In genomic region chr2:115757685-115758084, GRCm38 (mm10) we compare ENCODE assay signal across 15 mouse cellular contexts.
DNase-seq lines count a peak whose midpoint lies in the region; ATAC-seq and TF ChIP-seq lines count a peak whose summit lies in the region.
"Had no signal": no experiment of that assay in that cellular context is flagged by ENCODE, and none has a peak within 500 bp of the region (broad histone marks: within the 10 kb centered on the region; RNA-seq: fewer than 3 reads in every experiment).

No protein-coding gene starts in this region.

- H3K4me1 ChIP-seq in kidney, adult 2 months (ENCODE audit: control insufficient read depth, insufficient read depth, low read length), result peaks cover 16% of the 10 kb centered on the region
- peaks cover 2% of the 10 kb centered on the region; the same call in 1 of the 2 replicates for H3K4me1 ChIP-seq in heart, adult 2 months (ENCODE audit: control insufficient read depth, insufficient read depth, low read length)
- peaks cover 2% of the 10 kb centered on the region for H3K4me1 ChIP-seq in heart, embryonic 15.5 days (replicated peaks)
- peaks cover 17% of the 10 kb centered on the region for H3K4me1 ChIP-seq in embryonic facial prominence, embryonic 10.5 days

- peak overlapping the region; percentile 2; the same call in 1 of the 2 replicates for H3K4me2 ChIP-seq in heart, embryonic 15.5 days
- H3K4me2 ChIP-seq: neural tube, embryonic 12.5 days had no signal

- no peak for TF ChIP-seq POLR2A in kidney, adult 2 months (IDR thresholded peaks at IDR 0.05; ENCODE audit: low read depth, low read length)
- no peak for TF ChIP-seq POLR2A in heart, adult 2 months (IDR thresholded peaks at IDR 0.05; ENCODE audit: insufficient read depth, low read depth, low read length)

- no peaks in the 10 kb centered on the region for H3K36me3 ChIP-seq in kidney, adult 2 months (ENCODE audit: control insufficient read depth, insufficient read depth, low read length)
- no peaks in the 10 kb centered on the region for H3K36me3 ChIP-seq in heart, adult 2 months (ENCODE audit: control insufficient read depth, insufficient read depth, low read length)
- no peaks in the 10 kb centered on the region for H3K36me3 ChIP-seq in heart, embryonic 15.5 days
- no peaks in the 10 kb centered on the region for H3K36me3 ChIP-seq in embryonic facial prominence, embryonic 10.5 days (replicated peaks)
- H3K36me3 ChIP-seq: liver, embryonic 15.5 days; neural tube, embryonic 12.5 days had no signal

- no peak for TF ChIP-seq EP300 in heart, adult 2 months (IDR thresholded peaks at IDR 0.05; ENCODE audit: insufficient read depth, low read depth, low read length)

- peak; percentile 72; the same call in 1 of the 2 replicates for ATAC-seq in heart, embryonic 15.5 days (replicated peaks; ENCODE audit: insufficient number of reproducible peaks, insufficient read depth, low FRiP score, low read depth)
- no peak for ATAC-seq in granulocyte monocyte progenitor cell, adult 5-6 weeks (replicated peaks; ENCODE audit: poor library complexity, severe bottlenecking)

- no peaks in the 10 kb centered on the region for H3K79me2 ChIP-seq in heart, adult 2 months (replicated peaks; ENCODE audit: control insufficient read depth, insufficient read depth, low read length)

- no peak overlapping the region for H3K4me3 ChIP-seq in kidney, adult 2 months (ENCODE audit: insufficient read depth, low read depth, low read length)
- no peak overlapping the region for H3K4me3 ChIP-seq in heart, adult 2 months
- H3K4me3 ChIP-seq in heart, embryonic 15.5 days, result no peak overlapping the region
- no peak overlapping the region for H3K4me3 ChIP-seq in embryonic facial prominence, embryonic 10.5 days
- H3K4me3 ChIP-seq: erythroblast, embryonic 14.5 days; liver, embryonic 15.5 days; neural tube, embryonic 12.5 days had no signal

- intact Hi-C loops in heart, adult 2 months (cut with DNase I), result no loop called here

- DNase-seq in kidney, adult 2 months, result peak; percentile 71
- no peak for DNase-seq in kidney, adult 11 months
- DNase-seq in heart, adult 2 months, result peak in 1 of 2 experiments; percentile 29
- DNase-seq in kidney, postnatal 36 days, result peak; percentile 48 to 60
- DNase-seq in embryonic facial prominence, embryonic 10.5 days (ENCODE audit: low spot score), result no peak
- DNase-seq: adrenal gland, adult 2 months; B cell, adult 2 months; cerebellum, adult 2 months; embryo, embryonic 11 days; layer of hippocampus, adult 9-11 months had no signal

- H3K9me3 ChIP-seq in heart, embryonic 15.5 days (replicated peaks), result no peaks in the 10 kb centered on the region
- H3K9me3 ChIP-seq in embryonic facial prominence, embryonic 10.5 days, result no peaks in the 10 kb centered on the region
- H3K9me3 ChIP-seq: liver, embryonic 15.5 days; neural tube, embryonic 12.5 days had no signal

- no peaks in the 10 kb centered on the region for H3K27me3 ChIP-seq in kidney, adult 2 months (replicated peaks; ENCODE audit: control insufficient read depth, insufficient read depth, low read length)
- no peaks in the 10 kb centered on the region for H3K27me3 ChIP-seq in heart, adult 2 months (ENCODE audit: control insufficient read depth, insufficient read depth, low read length)
- H3K27me3 ChIP-seq in heart, embryonic 15.5 days, result no peaks in the 10 kb centered on the region
- peaks cover 11% of the 10 kb centered on the region; the same call in 1 of the 2 replicates for H3K27me3 ChIP-seq in embryonic facial prominence, embryonic 10.5 days (replicated peaks; ENCODE audit: low read depth, poor library complexity, severe bottlenecking)
- H3K27me3 ChIP-seq: liver, embryonic 15.5 days; neural tube, embryonic 12.5 days had no signal

- peak overlapping the region; percentile 22; the same call in 1 of the 2 replicates for H3K27ac ChIP-seq in kidney, adult 2 months (ENCODE audit: insufficient read depth, low read depth, low read length)
- peak overlapping the region; percentile 61 for H3K27ac ChIP-seq in heart, adult 2 months
- H3K27ac ChIP-seq in heart, embryonic 15.5 days, result peak overlapping the region; percentile 55
- no peak overlapping the region; the same call in 1 of the 2 replicates for H3K27ac ChIP-seq in embryonic facial prominence, embryonic 10.5 days (replicated peaks)
- H3K27ac ChIP-seq: liver, embryonic 15.5 days; neural tube, embryonic 12.5 days had no signal

- 51% methylated on average over 6 of the region's 6 CpGs for WGBS in kidney, adult 2 months
- 39% methylated on average over 6 of the region's 6 CpGs for WGBS in heart, adult 2 months
- 26% methylated on average over 6 of the region's 6 CpGs for WGBS in heart, embryonic 15.5 days
- WGBS in embryonic facial prominence, embryonic 10.5 days, result 55% methylated on average over 6 of the region's 6 CpGs

- TF ChIP-seq CTCF in kidney, adult 2 months (conservative IDR thresholded peaks at IDR 0.05; ENCODE audit: insufficient read depth, insufficient read length, low read depth, low read length), result no peak
- no peak for TF ChIP-seq CTCF in heart, adult 2 months (IDR thresholded peaks at IDR 0.05)

- no peak overlapping the region for H3K9ac ChIP-seq in heart, adult 2 months (ENCODE audit: low read depth, low read length)
- H3K9ac ChIP-seq in heart, embryonic 15.5 days, result no peak overlapping the region
- H3K9ac ChIP-seq: liver, embryonic 15.5 days; neural tube, embryonic 12.5 days had no signal

Comparison
In these comparisons a context has a peak if more than half of its experiments do, and no peak if none do; other contexts are left out.
1. DNase-seq: peak in kidney, adult 2 months (single experiment) and kidney, postnatal 36 days (2 of 2); none in kidney, adult 11 months (single experiment) and embryonic facial prominence, embryonic 10.5 days (single experiment).